Mouse (Mus musculus) brain, embryonic 14.5 days (tissue): ENCODE results near the gene Pycr1.

Source experiments
- CTCF ChIP-seq: fragments of 200-500 bp; IDR thresholded peaks from 2 replicates; pipeline ENCODE4 v1.5.1; 2012; ENCODE audit warnings: inconsistent platforms, mild to moderate bottlenecking, moderate library complexity, borderline replicate concordance; ENCODE audit not compliant: insufficient read depth, insufficient read length; ENCODE audit errors: extremely low read depth
- POLR2A ChIP-seq: fragments of 200-500 bp; IDR thresholded peaks from 2 replicates; pipeline ENCODE4 v1.6.1; 2012; ENCODE audit warnings: mild to moderate bottlenecking, inconsistent platforms, borderline replicate concordance; ENCODE audit not compliant: poor library complexity, insufficient read depth, insufficient read length, severe bottlenecking; ENCODE audit errors: extremely low read depth

DNA sequence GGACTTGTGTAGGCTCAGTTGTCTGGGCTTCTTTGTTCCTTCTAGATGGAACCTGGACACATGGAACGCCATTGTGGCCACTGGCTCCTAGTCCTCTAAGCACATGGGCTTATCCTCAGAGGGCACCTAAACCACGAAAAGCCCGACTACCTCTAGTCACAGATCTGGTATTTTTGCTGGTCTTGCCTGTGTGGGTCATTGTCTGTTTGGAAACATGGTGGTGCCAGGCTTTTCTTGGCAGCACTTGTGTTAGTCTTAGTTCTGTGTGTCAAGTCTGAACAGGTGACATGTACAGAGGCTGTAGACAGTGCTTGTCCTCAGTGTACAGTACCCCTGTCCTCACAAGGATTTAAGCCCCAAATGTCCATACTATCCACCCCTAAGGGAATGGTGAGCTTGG lies 40.0 kb upstream of the Pycr1 start:
- no peak for TF ChIP-seq CTCF
- no peak for TF ChIP-seq POLR2A
